In the genomic region with DNA sequence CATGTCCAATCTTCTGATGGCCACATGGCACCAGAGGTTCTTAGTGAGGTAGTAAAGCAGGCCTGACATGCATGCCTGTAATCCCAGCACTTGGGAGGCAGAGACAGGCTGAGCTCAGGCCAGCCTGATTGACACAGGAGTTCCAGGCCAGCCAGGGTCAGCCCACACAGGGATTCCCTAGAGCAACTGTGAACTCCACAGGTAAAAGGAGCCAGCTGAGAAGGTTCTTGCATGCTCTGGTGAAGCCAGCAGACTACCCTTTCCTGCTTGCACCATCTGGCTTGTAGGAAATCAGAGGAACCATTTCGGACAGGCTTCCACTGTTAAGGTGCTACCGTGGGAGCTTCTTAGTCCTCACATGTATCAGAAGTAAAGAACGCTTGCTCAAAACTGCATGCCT, we compare ENCODE assay signal across 12 mouse cellular contexts.
"Had no signal": no experiment of that assay in that cellular context is flagged by ENCODE, and none has a peak within 500 bp of the region (broad histone marks: within the 10 kb centered on the region; RNA-seq: fewer than 3 reads in every experiment).

No protein-coding gene starts in this region.

- H3K9me3 ChIP-seq: intestine, embryonic 15.5 days; limb, embryonic 12.5 days; lung, embryonic 15.5 days had no signal

- H3K27me3 ChIP-seq: intestine, embryonic 15.5 days; limb, embryonic 12.5 days; lung, embryonic 15.5 days had no signal

- H3K4me2 ChIP-seq: intestine, embryonic 15.5 days; limb, embryonic 12.5 days; lung, embryonic 15.5 days had no signal

- H3K36me3 ChIP-seq: intestine, embryonic 15.5 days; limb, embryonic 12.5 days; lung, embryonic 15.5 days had no signal

- ATAC-seq: intestine, embryonic 15.5 days had no signal

- H3K9ac ChIP-seq: intestine, embryonic 15.5 days; limb, embryonic 12.5 days; lung, embryonic 15.5 days had no signal

- H3K4me3 ChIP-seq: intestine, embryonic 15.5 days; limb, embryonic 12.5 days; lung, embryonic 15.5 days had no signal

- DNase-seq: kidney, adult 18-20 months; kidney, postnatal 10 days; layer of hippocampus, postnatal 36 days; lung, postnatal 14 days; midbrain, embryonic 14.5 days; right cerebral cortex, adult 18-20 months; right cerebral cortex, postnatal 25 days; thymus, postnatal 36 days had no signal

- H3K27ac ChIP-seq: intestine, embryonic 15.5 days; limb, embryonic 12.5 days; lung, embryonic 15.5 days; macrophage had no signal
